Mouse (Mus musculus) lung, postnatal 0 days (tissue): ENCODE results near the gene Slx4ip.

Experiments used
- CTCF ChIP-seq: IDR thresholded peaks from 2 replicates; pipeline ENCODE4 v1.5.1; 2016; ENCODE audit warnings: antibody characterized with exemption, mild to moderate bottlenecking
- EP300 ChIP-seq: IDR thresholded peaks from 2 replicates; pipeline ENCODE4 v1.6.1; 2016; ENCODE audit warnings: antibody characterized with exemption, mild to moderate bottlenecking, control low read depth

DNA sequence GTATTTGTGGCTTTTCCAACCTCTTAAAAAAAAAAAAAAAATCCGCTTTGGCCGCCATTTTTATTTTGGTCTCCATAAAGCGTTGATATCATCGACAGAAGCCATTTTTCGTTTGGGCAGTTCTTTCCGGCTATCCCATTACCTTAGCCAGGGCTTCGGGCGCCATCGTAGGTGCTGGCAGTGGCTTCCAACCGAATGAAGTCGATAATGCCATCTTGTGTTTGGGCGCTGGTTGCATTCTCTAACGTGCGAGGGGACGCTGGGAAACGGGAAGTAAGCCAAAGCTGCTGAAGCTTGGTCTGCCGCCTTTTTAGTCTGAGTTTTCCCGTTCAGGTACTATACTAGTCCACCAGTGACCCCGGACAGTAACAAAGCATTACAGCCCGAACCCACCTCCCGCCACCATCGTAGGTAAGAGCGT is 943 bp downstream of the Slx4ip start:
- TF ChIP-seq EP300 (peak; percentile 71), CTCF (peak; percentile 42; the same call in 1 of the 2 replicates)
